Mouse (Mus musculus) ES-Bruce4 (cell line): Measurements from ENCODE around the gene Lgals7. TPM values are rescaled to one million over a fixed set of nuclear protein-coding genes. Genes with fewer than 3 reads are reported as not detected.

Experiments
- H3K27ac ChIP-seq: 2 replicates; pipeline ENCODE4 v1.5.1; 2012; ENCODE audit warnings: low read length, inconsistent platforms; ENCODE audit not compliant: insufficient read depth
- H3K27me3 ChIP-seq: 2 replicates; pipeline ENCODE4 v1.6.1; 2012; ENCODE audit warnings: mild to moderate bottlenecking, low read length, inconsistent platforms; ENCODE audit not compliant: control insufficient read depth, poor library complexity, insufficient read depth, severe bottlenecking
- H3K36me3 ChIP-seq: 2 replicates; pipeline ENCODE4 v1.6.1; 2012; ENCODE audit warnings: inconsistent platforms, mild to moderate bottlenecking, low read length, moderate library complexity; ENCODE audit not compliant: control insufficient read depth, poor library complexity, insufficient read depth, severe bottlenecking
- H3K4me1 ChIP-seq: one replicate; pipeline ENCODE4 v1.8.1; 2011; ENCODE audit warnings: low read length; ENCODE audit not compliant: control insufficient read depth, insufficient read depth
- H3K4me3 ChIP-seq: 2 replicates; pipeline ENCODE4 v1.5.1; 2011; ENCODE audit warnings: low read depth, mild to moderate bottlenecking, low read length
- H3K9ac ChIP-seq: 2 replicates; pipeline ENCODE4 v1.6.1; 2012; ENCODE audit warnings: low read depth, mild to moderate bottlenecking, inconsistent platforms; ENCODE audit not compliant: poor library complexity, severe bottlenecking
- H3K9me3 ChIP-seq: replicated peaks from 2 replicates; pipeline ENCODE4 v1.6.1; 2012; ENCODE audit warnings: mild to moderate bottlenecking, low read length, inconsistent platforms; ENCODE audit not compliant: control insufficient read depth, poor library complexity, insufficient read depth, severe bottlenecking
- CTCF ChIP-seq: IDR thresholded peaks from one replicate; pipeline ENCODE4 v1.8.1; 2011; ENCODE audit warnings: low read depth, low read length
- EP300 ChIP-seq: IDR thresholded peaks from 2 replicates; pipeline ENCODE4 v1.6.1; 2011; ENCODE audit warnings: low read depth, low read length; ENCODE audit not compliant: insufficient read depth
- POLR2A ChIP-seq: IDR thresholded peaks from one replicate; pipeline ENCODE4 v1.8.1; 2011; ENCODE audit warnings: low read length; ENCODE audit not compliant: insufficient read depth
- polyA plus RNA-seq: library from polyadenylated mRNA; stranded (reverse); fragments of >200 nt; gene quantifications from 2 replicates; pipeline ENCODE4 v1.2.4, GENCODE M21; 2011; ENCODE audit warnings: low read depth; ENCODE audit not compliant: missing spikeins, insufficient read depth, insufficient read length

Lgals7 gene
- polyA plus RNA-seq, 1 experiment, result not detected

DNA sequence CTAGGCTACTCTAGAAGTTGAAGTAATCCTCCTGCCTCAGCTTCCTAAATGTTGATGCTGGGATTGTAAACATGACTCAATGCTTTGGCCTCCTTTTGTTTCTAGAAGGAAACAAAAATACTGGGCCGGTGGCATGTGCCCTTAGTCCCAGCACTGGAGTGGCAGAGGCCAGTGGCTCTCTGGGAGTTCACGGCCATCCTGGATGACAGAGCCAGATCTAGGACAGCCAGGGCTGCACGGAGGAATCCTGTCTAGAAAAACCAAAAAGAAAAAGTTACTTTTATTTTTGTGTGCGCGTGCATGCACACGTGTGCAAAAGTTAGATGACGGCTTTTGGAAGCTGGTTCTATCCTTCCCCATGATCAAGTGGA, 37.3 kb upstream of the Lgals7 start:
- TF ChIP-seq POLR2A (no peak), CTCF (no peak), EP300 (no peak)
- Histone ChIP-seq H3K9ac (peak overlapping the region; percentile 74), H3K4me3 (no peak overlapping the region), H3K36me3 (peaks cover 9% of the 10 kb centered on the region), H3K27ac (0 out of 2 replicates have a peak overlapping the region, but pooled peaks have one; percentile 3), H3K4me1 (peaks cover 2% of the 10 kb centered on the region), H3K9me3 (no peaks in the 10 kb centered on the region), H3K27me3 (no peaks in the 10 kb centered on the region)

- Histone ChIP-seq H3K4me3 (no peak overlapping the region), H3K36me3 (peaks cover under 1% of the 10 kb centered on the region), H3K9ac (no peak overlapping the region), H3K27ac (no peak overlapping the region), H3K27me3 (no peaks in the 10 kb centered on the region), H3K4me1 (peaks cover 2% of the 10 kb centered on the region), H3K9me3 (no peaks in the 10 kb centered on the region)
- TF ChIP-seq CTCF, result no peak
- TF ChIP-seq POLR2A, result no peak
- no peak for TF ChIP-seq EP300
These were observed 36.3 kb upstream of the Lgals7 start for GRCm38 (mm10) chr7:28827338-28827737.

- no peaks in the 10 kb centered on the region for H3K27me3 ChIP-seq
These were observed 33.8 kb upstream of the Lgals7 start for GRCm38 (mm10) chr7:28829821-28830220.

GRCm38 (mm10) chr7:28830981-28831380, 32.7 kb upstream of the Lgals7 start:
- H3K4me3 ChIP-seq, result no peak overlapping the region
- no peak for TF ChIP-seq POLR2A
- no peak for TF ChIP-seq CTCF
- no peak for TF ChIP-seq EP300
- no peaks in the 10 kb centered on the region for H3K9me3 ChIP-seq
- no peaks in the 10 kb centered on the region; the same call in 1 of the 2 replicates for H3K36me3 ChIP-seq
- H3K4me1 ChIP-seq, result peaks cover 2% of the 10 kb centered on the region
- H3K9ac ChIP-seq, result no peak overlapping the region
- H3K27me3 ChIP-seq, result no peaks in the 10 kb centered on the region
- H3K27ac ChIP-seq, result no peak overlapping the region

More at GRCm38 (mm10) chr7:28829821-28830220, 33.8 kb upstream of the Lgals7 start:
- Histone ChIP-seq H3K9ac (no peak overlapping the region), H3K4me3 (no peak overlapping the region), H3K36me3 (no peaks in the 10 kb centered on the region; the same call in 1 of the 2 replicates), H3K9me3 (no peaks in the 10 kb centered on the region), H3K4me1 (peaks cover 2% of the 10 kb centered on the region), H3K27ac (no peak overlapping the region)
- TF ChIP-seq POLR2A, result no peak
- TF ChIP-seq CTCF, result no peak
- no peak for TF ChIP-seq EP300

- H3K36me3 ChIP-seq, result no peaks in the 10 kb centered on the region; the same call in 1 of the 2 replicates
These were observed 32.1 kb upstream of the Lgals7 start for GRCm38 (mm10) chr7:28831411-28832125.

GRCm38 (mm10) chr7:28832137-28832536, 31.5 kb upstream of the Lgals7 start:
- Histone ChIP-seq H3K4me3 (no peak overlapping the region), H3K36me3 (no peaks in the 10 kb centered on the region; the same call in 1 of the 2 replicates), H3K4me1 (no peaks in the 10 kb centered on the region), H3K27ac (no peak overlapping the region), H3K27me3 (no peaks in the 10 kb centered on the region), H3K9ac (no peak overlapping the region), H3K9me3 (no peaks in the 10 kb centered on the region)
- no peak for TF ChIP-seq EP300

More at GRCm38 (mm10) chr7:28831411-28832125, 32.1 kb upstream of the Lgals7 start:
- Histone ChIP-seq H3K9ac (no peak overlapping the region), H3K4me1 (no peaks in the 10 kb centered on the region), H3K9me3 (no peaks in the 10 kb centered on the region), H3K4me3 (no peak overlapping the region), H3K27me3 (no peaks in the 10 kb centered on the region), H3K27ac (no peak overlapping the region)
- TF ChIP-seq POLR2A (no peak), EP300 (no peak), CTCF (no peak)
